Mouse (Mus musculus) hindbrain, postnatal 0 days (tissue): ENCODE results near the gene Ttc7. TPM values are rescaled to one million over a fixed set of nuclear protein-coding genes. Genes with fewer than 3 reads are reported as not detected.

Experiments used
- ATAC-seq: fragments of 200-750 bp; cut with Nextera tagmentation; 2 replicates; pipeline ENCODE4 v1.8.0; 2017; ENCODE audit warnings: mild to moderate bottlenecking, moderate TSS enrichment, moderate library complexity
- DNase-seq: peaks from one replicate; pipeline ENCODE4 v3.0.0-alpha.2; 2015; ENCODE audit warnings: low spot score
- H3K27ac ChIP-seq: fragments of 300-500 bp; sonication (generic); 2 replicates; pipeline ENCODE4 v1.5.1; 2014; ENCODE audit warnings: mild to moderate bottlenecking
- H3K27me3 ChIP-seq: fragments of 300-500 bp; sonication (generic); 2 replicates; pipeline ENCODE4 v1.6.1; 2014; ENCODE audit warnings: low read length, mixed read lengths; ENCODE audit not compliant: insufficient read depth
- H3K36me3 ChIP-seq: fragments of 300-500 bp; sonication (generic); 2 replicates; pipeline ENCODE4 v1.6.1; 2014; ENCODE audit warnings: low read length, mixed read lengths; ENCODE audit not compliant: insufficient read depth
- H3K4me1 ChIP-seq: fragments of 300-500 bp; sonication (generic); 2 replicates; pipeline ENCODE4 v1.6.1; 2014; ENCODE audit warnings: antibody characterized with exemption, low read length, mixed read lengths; ENCODE audit not compliant: insufficient read depth
- H3K4me2 ChIP-seq: fragments of 300-500 bp; sonication (generic); 2 replicates; pipeline ENCODE4 v1.6.1; 2014; ENCODE audit warnings: low read depth, mild to moderate bottlenecking, low read length, moderate library complexity, mixed read lengths
- H3K4me3 ChIP-seq: fragments of 300-500 bp; sonication (generic); 2 replicates; pipeline ENCODE4 v1.5.1; 2014; ENCODE audit warnings: low read length
- H3K9ac ChIP-seq: fragments of 300-500 bp; sonication (generic); replicated peaks from 2 replicates; pipeline ENCODE4 v1.6.1; 2014; ENCODE audit warnings: mild to moderate bottlenecking, low read length, moderate library complexity, mixed read lengths
- H3K9me3 ChIP-seq: fragments of 300-500 bp; sonication (generic); 2 replicates; pipeline ENCODE4 v1.6.1; 2016; ENCODE audit warnings: low read length, mixed read lengths
- CTCF ChIP-seq: IDR thresholded peaks from 2 replicates; pipeline ENCODE4 v1.5.1; 2016; ENCODE audit warnings: antibody characterized with exemption, control low read depth, low read depth
- whole genome bisulfite sequencing: fragments of 180-500 bp; shearing (Covaris S2); extraction: QIAGEN DNeasy Blood & Tissue Kit; methylation state at CpG from one replicate; pipeline ENCODE4 v1.1.7; 2014; 5-methylcytosine and 5-hydroxymethylcytosine counted together
- polyA plus RNA-seq: library from polyadenylated mRNA; unstranded; fragments of >200 nt; fragmentation: Nextera tagmentation; extraction: Ambion mirVana; gene quantifications from 2 replicates; pipeline ENCODE4 v1.2.1, GENCODE M21; 2015
- total RNA-seq: library from RNA; depleted of rRNA; stranded (reverse); fragments of >200 nt; gene quantifications from 2 replicates; pipeline ENCODE4 v1.2.3, GENCODE M21; 2014

Ttc7 gene
- total and polyA plus RNA-seq, 2 experiments from 2014 or later: 10.9 to 13.3 TPM

DNA sequence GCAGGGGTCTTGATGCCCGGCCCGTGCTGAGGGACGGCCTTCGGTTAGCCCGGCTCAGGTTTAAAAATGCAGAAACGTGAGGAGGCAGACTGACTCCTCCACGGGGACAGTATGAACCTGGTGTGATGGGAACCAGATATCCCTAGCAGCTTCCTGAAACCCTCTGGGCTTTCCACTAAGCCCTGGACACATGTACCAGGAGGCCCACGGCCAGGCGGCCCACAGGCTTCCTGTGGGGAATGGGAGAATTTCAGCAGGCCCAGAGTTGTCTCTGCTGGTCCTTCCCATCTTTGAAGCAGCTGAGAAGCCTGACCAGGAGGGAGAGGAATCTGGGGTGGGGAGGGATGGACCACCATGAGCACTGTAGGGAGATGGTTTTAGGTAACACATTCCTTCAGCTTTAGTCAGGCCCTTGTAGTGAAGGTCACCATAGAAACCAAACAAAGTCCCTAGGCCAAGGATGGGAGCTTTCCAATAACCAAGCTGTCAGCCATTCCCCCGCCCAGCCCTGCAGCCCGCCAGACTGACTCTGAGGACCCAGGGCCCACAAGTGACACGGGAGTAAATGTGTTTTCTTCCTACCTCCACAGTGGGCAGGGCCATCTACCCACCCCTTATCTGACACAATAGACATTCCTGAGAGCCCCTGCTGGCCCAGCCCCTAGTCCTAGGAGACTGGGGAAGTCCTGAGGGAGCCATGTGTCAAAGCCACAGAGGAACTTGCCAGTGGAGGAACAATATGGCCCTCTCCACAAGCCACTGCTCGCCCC, 68.0 kb downstream of the Ttc7 start:
- TF ChIP-seq CTCF: no peak
- WGBS: 58% methylated on average over 13 of the region's 13 CpGs
- Histone ChIP-seq H3K27me3 (no peaks in the 10 kb centered on the region), H3K4me3 (no peak overlapping the region), H3K9me3 (no peaks in the 10 kb centered on the region), H3K27ac (peak overlapping the region; percentile 32; the same call in 1 of the 2 replicates), H3K36me3 (no peaks in the 10 kb centered on the region), H3K4me1 (peaks cover 17% of the 10 kb centered on the region), H3K4me2 (no peak overlapping the region), H3K9ac (no peak overlapping the region)
- ATAC-seq (0 out of 2 replicates have a peak, but pooled peaks have one; percentile 12), DNase-seq (no peak)

DNA sequence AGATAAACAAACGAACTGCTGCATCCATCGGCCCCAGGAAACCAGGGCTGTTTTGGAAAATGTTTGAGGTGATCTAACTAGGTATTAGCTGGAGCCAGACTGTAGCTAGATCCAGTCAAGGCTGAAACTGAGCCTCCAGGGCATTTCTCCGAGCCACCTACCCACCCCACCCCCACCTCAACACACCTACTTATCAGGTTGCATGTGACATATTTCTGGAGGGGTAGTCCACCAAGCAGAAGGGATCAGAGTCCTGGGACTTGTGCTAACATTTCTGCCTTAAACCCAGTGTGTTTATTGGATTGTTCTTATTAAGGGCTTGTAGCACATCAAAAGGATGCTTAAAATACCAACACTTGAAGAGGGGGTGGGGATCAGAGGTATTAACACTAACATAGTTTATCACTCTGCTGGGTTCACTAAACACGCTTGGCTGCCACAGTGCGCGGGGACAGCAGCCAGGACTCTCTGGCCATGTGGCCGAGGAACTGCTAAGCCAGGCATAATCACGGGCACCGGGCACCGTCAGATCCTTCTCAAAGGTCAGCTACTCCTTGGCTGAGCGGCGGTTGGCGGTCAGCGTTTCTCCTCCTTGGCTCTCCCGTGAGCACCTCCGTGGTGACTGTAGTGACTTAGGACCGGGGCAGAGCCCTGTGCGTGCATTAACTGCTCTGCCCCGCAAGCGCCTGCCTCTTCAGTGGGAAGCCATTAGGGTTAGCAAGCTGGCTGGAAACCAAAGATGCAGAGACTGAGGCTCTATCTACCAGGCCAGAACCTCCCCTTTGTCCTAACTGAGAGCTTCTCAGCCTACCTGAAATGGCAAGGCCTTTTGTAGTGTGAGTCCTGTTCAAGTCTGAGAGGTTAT, 68.8 kb downstream of the Ttc7 start:
- H3K4me3 ChIP-seq: no peak overlapping the region
- H3K36me3 ChIP-seq: no peaks in the 10 kb centered on the region
- no peak for TF ChIP-seq CTCF
- H3K27ac ChIP-seq: peak overlapping the region; percentile 32; the same call in 1 of the 2 replicates
- H3K9me3 ChIP-seq: no peaks in the 10 kb centered on the region
- ATAC-seq (no peak), DNase-seq (no peak)
- H3K4me2 ChIP-seq: peak overlapping the region; percentile 18; the same call in 1 of the 2 replicates
- WGBS: 31% methylated on average over 20 of the region's 20 CpGs
- H3K9ac ChIP-seq: no peak overlapping the region
- H3K4me1 ChIP-seq: peaks cover 17% of the 10 kb centered on the region
- no peaks in the 10 kb centered on the region for H3K27me3 ChIP-seq

DNA sequence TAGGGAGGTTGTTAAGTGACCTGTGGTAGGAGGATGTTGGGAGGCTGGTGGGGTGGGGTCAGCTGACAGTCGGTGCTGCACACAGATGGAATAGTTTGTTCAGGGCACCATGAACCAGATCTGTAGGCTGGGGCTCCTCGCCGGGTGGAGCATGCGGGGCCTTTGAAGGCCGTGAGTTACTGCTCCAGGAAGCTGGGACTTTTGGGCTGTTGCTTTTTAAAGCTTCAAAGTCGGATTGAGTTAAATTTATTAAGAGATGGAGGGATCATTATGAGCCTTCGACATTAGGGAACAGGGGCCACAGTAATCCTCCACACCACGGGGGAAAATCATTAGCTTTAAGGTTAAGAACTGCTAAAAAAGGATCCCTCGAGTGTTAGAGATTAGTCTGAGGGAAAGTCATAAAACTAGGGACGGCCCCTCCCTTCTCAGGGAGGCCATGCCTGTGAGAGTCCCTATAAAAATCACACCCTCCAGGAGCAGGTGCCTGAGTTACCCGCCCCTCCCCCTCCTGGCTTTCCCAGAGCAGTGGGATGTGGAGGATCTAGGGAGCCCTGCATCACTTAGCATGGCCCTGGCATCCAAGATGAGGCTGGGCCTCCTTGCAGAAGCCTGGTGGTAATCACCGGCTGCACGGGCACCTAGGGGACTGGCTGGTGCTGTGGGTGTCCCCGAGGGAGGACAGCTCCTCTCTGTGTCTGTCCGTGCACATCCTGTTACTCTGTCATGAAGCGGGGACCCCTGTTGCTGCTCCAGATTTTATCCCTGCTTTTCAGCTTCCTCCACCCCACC, 69.6 kb downstream of the Ttc7 start:
- no peaks in the 10 kb centered on the region for H3K9me3 ChIP-seq
- DNase-seq (no peak), ATAC-seq (no peak)
- peaks cover 17% of the 10 kb centered on the region for H3K4me1 ChIP-seq
- H3K9ac ChIP-seq: no peak overlapping the region
- TF ChIP-seq CTCF: no peak
- no peaks in the 10 kb centered on the region for H3K36me3 ChIP-seq
- no peaks in the 10 kb centered on the region for H3K27me3 ChIP-seq
- no peak overlapping the region for H3K4me3 ChIP-seq
- H3K27ac ChIP-seq: no peak overlapping the region; the same call in 1 of the 2 replicates
- WGBS: 44% methylated on average over 16 of the region's 16 CpGs
- 0 out of 2 replicates have a peak overlapping the region, but pooled peaks have one; percentile 18 for H3K4me2 ChIP-seq

- H3K36me3 ChIP-seq: no peaks in the 10 kb centered on the region
- H3K4me1 ChIP-seq: peaks cover 17% of the 10 kb centered on the region
- DNase-seq (no peak), ATAC-seq (no peak)
- no peak overlapping the region for H3K27ac ChIP-seq
- no peaks in the 10 kb centered on the region for H3K9me3 ChIP-seq
- no peak overlapping the region for H3K4me3 ChIP-seq
- no peak overlapping the region for H3K4me2 ChIP-seq
- H3K9ac ChIP-seq: no peak overlapping the region
- H3K27me3 ChIP-seq: no peaks in the 10 kb centered on the region
- no peak for TF ChIP-seq CTCF
- 35% methylated on average over 1 of the region's 1 CpGs for WGBS
Measured at GRCm38 (mm10) chr17:87352898-87353225, 70.2 kb downstream of the Ttc7 start.

DNA sequence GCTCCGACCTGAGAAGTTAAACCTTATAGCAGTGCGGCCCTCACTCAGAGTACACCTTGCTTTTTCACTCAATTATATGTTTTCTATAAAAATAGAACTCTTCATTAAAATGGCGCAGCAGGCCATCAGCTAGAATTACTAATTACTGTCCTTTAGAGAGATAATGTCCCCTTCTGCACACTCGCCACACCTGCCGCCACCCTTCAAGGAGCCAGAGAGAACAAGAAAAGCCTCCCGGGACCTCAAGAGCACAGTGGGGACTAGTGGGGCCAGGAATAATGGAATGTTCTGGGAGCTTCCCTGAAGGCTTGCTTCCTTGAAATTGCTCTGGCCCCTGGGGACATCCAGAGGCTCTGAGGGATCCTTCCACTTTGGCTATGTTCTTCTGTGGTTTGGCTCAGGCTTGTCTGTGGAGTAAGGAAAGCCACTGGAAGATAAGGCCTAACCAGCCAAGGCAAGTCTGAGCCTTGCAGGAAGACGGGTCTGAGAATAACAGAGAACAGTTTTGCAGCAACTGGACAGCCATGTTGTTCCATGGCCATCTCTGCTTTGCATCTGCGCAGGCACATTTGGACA, 71.1 kb downstream of the Ttc7 start:
- 82% methylated on average over 8 of the region's 8 CpGs for WGBS
- H3K27me3 ChIP-seq: no peaks in the 10 kb centered on the region
- no peak overlapping the region for H3K4me3 ChIP-seq
- no peak overlapping the region for H3K4me2 ChIP-seq
- ATAC-seq (no peak), DNase-seq (no peak)
- TF ChIP-seq CTCF: no peak
- peaks cover 17% of the 10 kb centered on the region for H3K4me1 ChIP-seq
- H3K36me3 ChIP-seq: no peaks in the 10 kb centered on the region
- no peaks in the 10 kb centered on the region for H3K9me3 ChIP-seq
- no peak overlapping the region for H3K9ac ChIP-seq
- H3K27ac ChIP-seq: no peak overlapping the region

DNA sequence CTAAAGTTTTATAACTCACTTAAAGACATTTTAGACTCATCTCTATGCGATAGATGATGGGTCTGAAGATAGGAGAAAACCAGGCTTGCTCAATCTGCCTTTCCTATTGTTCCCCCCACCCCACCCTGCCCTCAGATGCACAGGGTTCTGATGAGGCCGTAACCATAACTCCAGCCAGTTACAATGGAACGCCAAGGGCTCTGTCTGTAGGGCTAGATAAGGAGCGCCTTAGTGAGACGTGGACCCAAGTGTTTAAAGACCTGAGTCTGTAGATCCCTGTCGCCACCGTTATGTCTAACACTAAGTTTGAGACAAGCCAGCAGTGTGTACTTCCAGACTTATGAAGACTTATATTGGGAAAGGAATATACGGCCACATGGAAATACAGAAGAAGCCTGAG, 72.8 kb downstream of the Ttc7 start:
- no peak overlapping the region for H3K27ac ChIP-seq
- no peak for DNase-seq
- 93% methylated on average over 8 of the region's 8 CpGs for WGBS
- H3K27me3 ChIP-seq: no peaks in the 10 kb centered on the region
- no peaks in the 10 kb centered on the region for H3K36me3 ChIP-seq
- no peaks in the 10 kb centered on the region for H3K9me3 ChIP-seq
- H3K9ac ChIP-seq: no peak overlapping the region
- peaks cover 17% of the 10 kb centered on the region for H3K4me1 ChIP-seq
- H3K4me2 ChIP-seq: no peak overlapping the region
- no peak overlapping the region for H3K4me3 ChIP-seq
- no peak for TF ChIP-seq CTCF
- no peak for ATAC-seq
